Mouse (Mus musculus): Measurements from ENCODE around the gene Gnai1.
"Not testable (repeated sequence)": the region's sequence is repeated elsewhere in the genome, so short reads cannot be mapped to it uniquely, and the experiment has no call there.

Gene Gnai1

GRCm38 (mm10) chr5:18360281-18360819 lies at the start of gene Gnai1:
Gene Gnai1 (minus strand): TSS chr5:18360355.
- DNase-seq (ENCODE audit: low spot score) = peak; percentile 22

- no peak for DNase-seq (ENCODE audit: low spot score)
Observed at GRCm38 (mm10) chr5:18367864-18368263, 7.7 kb upstream of the Gnai1 start.

DNA sequence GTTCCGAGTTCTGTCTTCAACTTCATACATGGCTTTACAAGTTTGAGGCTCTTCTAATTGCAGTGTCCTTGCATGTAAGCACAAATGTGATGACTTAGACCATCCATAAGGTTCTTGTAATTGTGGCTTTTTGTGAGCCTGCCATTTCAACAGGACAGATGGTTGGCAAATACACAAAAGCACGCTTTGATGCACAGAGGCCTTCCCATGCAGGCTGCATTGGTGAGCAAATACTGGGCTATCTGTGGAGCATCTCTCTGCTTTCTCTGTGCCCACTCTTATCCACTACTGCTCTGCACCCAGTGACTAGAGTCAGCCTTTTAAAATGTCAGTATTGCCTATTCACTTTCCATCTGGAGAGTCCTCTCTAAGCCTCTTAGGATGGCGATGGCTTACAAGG lies 5.3 kb upstream of the Gnai1 start:
- no peak for DNase-seq (ENCODE audit: low spot score)

- no peak for DNase-seq (ENCODE audit: low spot score)
Observed at GRCm38 (mm10) chr5:18360956-18361355, 801 bp upstream of the Gnai1 start.

- DNase-seq (ENCODE audit: low spot score) = no peak
Observed at GRCm38 (mm10) chr5:18359376-18360280, 527 bp downstream of the Gnai1 start.

DNA sequence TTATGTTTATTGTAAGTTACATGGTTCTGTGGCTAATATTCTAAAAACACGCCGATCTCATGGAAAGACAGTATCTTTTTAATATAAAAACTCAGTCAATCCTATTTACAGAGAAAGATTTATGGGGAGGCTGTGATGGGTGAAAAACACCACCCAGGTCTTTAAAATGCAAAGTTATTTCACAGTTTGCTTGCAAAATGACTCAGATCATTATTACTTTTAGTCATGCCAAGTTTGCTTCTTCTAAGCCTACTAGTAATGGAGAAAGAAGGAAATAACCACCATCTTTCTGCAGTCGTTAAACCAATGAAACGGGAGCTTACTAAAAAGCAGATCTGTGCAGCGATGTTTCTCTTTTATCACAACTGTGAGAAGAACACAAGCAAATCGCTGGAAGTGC lies 1.4 kb downstream of the Gnai1 start:
- no peak for DNase-seq (ENCODE audit: low spot score)

- no peak for DNase-seq (ENCODE audit: low spot score)
Observed at GRCm38 (mm10) chr5:18358191-18358590, 2.0 kb downstream of the Gnai1 start.

- DNase-seq (ENCODE audit: low spot score) = no peak
Observed at GRCm38 (mm10) chr5:18347297-18347696, 12.9 kb downstream of the Gnai1 start.

DNA sequence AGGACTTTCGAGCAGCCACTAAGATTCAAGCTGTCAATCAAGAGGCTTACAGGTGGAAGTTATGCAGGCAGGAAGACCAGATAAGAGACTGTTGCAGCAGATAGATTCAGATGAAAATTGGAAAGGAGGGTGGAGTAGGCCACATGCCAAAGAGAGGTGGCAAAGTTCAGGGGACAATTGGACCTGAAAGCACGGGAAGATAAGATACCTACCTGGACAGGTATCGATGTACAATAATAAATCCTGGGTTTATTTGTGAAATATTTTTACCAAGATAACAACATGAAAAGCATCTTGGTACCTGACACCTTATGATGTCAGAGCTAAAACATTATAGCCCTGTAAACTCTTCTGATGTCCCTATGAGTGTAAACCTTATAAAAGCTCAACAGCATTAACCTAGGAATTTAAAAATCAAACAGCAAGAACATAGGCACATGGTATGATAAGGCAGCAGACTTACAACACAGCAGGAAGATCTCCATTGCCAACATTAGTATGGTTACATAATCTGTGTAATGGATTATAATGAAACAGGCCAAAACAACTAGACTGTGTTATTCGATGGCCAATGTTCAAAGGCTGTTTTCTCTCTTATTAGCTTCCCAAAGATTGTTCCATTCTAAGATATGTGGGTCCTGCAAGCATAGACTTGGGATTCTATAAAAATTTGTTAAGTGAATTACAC lies 16.6 kb downstream of the Gnai1 start:
- DNase-seq (ENCODE audit: low spot score) = no peak

- no peak for DNase-seq (ENCODE audit: low spot score)
Observed at GRCm38 (mm10) chr5:18342765-18343454, 17.2 kb downstream of the Gnai1 start.

- DNase-seq (ENCODE audit: low spot score) = not testable (repeated sequence)
Observed at GRCm38 (mm10) chr5:18341876-18342275, 18.3 kb downstream of the Gnai1 start.

DNA sequence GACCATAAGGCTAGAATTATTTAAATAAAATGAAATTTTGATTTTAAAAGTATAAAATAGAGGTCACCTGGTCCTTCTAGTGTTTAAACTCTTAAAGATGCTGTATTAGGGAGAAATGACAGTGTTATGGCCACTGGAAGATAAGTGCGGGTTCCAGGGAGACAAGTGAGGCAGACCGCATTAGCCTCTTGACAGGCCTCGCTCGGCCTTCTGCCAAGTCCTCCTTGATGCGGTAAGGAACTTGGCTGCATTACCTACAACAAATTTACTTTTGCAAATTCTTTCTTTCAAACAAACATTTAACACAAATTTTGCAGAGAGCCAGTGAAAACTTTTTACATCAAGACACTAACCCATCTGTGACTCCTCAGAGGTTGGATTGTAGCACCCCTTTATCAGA lies 27.9 kb downstream of the Gnai1 start:
- no peak for DNase-seq (ENCODE audit: low spot score)

GRCm38 (mm10) chr5:18330726-18331125 lies 29.4 kb downstream of the Gnai1 start:
- DNase-seq (ENCODE audit: low spot score) = no peak

DNA sequence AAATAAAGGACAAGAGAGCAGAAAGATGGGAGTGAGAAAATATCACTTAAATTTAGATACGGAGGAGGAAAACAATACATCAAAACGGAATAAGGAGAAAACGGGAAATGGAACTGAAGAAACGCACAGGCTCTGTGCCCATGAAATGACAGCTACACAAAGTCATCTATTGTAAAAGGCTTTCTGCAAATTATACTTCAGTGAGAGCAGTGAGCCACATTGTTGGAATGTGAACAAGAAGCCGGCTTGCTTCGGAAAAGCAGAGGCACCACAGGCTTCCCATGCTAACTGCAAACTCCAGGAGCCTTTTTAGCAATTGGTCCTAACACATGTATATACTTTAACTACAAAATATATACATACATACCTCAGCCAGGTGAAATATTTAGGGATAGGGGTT lies 34.0 kb downstream of the Gnai1 start:
- no peak for DNase-seq (ENCODE audit: low spot score)

- DNase-seq (ENCODE audit: low spot score) = no peak
Observed at GRCm38 (mm10) chr5:18323534-18323933, 36.6 kb downstream of the Gnai1 start.

- no peak for DNase-seq (ENCODE audit: low spot score)
Observed at GRCm38 (mm10) chr5:18321661-18322060, 38.5 kb downstream of the Gnai1 start.

DNA sequence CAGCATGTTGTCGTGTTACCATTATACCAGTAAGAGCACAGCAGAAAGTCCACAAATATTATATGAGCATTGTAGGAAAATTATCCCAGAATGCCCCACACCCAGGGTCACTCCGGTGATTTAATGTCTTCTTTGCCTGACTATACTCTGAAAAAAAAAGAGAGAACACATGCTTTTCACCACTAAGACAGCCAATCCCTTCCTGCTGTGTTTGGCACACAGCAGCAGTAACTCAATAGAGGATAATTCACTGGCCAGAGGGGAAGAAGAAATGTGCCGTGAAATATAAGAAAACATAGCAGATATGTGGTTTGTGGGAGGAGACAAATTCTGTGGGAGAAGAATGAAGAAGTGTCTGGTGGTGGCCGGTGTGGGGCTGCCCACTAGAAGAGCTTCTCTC lies 41.3 kb downstream of the Gnai1 start:
- DNase-seq (ENCODE audit: low spot score) = no peak

- DNase-seq (ENCODE audit: low spot score) = no peak
Observed at GRCm38 (mm10) chr5:18307229-18307804, 52.8 kb downstream of the Gnai1 start.

DNA sequence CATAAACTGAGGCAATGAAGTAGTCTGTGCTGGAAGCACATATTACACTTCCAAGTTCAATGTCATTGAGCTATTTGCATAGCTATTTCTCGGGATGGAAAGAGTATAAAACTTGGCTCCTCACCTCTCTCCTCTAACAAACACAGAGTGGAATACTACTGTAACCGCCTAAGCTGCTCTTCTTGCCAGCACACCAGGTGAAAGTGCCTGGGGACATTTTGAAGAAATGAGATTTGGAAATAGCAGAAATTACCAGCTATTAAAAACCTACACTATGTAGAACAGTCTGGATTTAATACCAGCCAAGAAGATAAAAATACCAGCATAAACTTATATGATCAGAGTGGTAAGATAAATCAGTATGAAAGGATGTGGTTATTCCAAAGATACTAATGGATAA lies 63.6 kb downstream of the Gnai1 start:
- no peak for DNase-seq (ENCODE audit: low spot score)

DNA sequence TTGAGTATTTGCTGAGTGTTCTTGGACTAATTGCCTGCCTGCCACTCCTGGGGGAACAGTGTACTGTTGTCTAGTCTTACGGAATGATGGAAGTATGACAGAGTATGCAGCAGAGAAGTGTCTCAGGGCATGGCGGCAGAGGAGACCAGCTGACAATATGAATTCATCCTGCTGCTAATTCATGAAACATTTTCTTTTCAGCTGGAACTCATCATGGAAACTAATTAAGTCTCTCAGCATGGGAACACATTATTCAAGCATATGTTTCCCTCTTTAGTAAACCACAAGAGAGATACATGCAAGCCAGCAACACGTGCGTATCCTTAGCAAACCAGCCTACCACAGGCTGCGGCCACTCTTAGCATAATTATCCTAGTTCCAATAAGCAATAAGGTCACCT lies 67.4 kb downstream of the Gnai1 start:
- no peak for DNase-seq (ENCODE audit: low spot score)

GRCm38 (mm10) chr5:18289530-18289929 lies 70.6 kb downstream of the Gnai1 start:
- DNase-seq (ENCODE audit: low spot score) = no peak

DNA sequence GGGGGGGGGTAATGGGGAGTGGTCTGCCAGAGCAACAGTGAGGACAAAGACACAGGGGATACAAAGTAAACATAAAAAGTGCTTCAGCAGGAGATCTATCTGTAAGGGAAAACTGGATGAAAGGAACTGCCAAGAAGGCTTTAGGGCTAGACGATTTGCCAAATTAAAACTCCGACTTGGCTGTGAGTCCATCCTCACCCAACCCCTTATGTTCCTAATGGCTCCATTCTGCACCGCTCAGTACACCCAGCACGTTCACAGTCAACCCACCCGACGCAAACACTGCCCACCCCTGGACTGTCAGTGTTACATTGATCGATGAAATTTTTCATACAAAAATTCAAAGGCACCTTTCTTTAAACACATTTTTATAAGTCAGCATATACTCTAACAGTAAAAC lies 71.5 kb downstream of the Gnai1 start:
- DNase-seq (ENCODE audit: low spot score) = no peak

Measured in urinary bladder, postnatal 10 days (tissue).